Mouse (Mus musculus) heart, adult 2 months (tissue): ENCODE results near the gene Ect2l.

Experiments used
- CTCF ChIP-seq: fragments of 200-600 bp; IDR thresholded peaks from 2 replicates; pipeline ENCODE4 v1.8.1; 2022; ENCODE audit warnings: antibody characterized with exemption, mild to moderate bottlenecking, moderate library complexity
- POLR2A ChIP-seq: fragments of 200-500 bp; IDR thresholded peaks from 2 replicates; pipeline ENCODE4 v1.6.1; 2011; ENCODE audit warnings: mild to moderate bottlenecking, low read depth, low read length, control low read depth; ENCODE audit not compliant: insufficient read depth

DNA sequence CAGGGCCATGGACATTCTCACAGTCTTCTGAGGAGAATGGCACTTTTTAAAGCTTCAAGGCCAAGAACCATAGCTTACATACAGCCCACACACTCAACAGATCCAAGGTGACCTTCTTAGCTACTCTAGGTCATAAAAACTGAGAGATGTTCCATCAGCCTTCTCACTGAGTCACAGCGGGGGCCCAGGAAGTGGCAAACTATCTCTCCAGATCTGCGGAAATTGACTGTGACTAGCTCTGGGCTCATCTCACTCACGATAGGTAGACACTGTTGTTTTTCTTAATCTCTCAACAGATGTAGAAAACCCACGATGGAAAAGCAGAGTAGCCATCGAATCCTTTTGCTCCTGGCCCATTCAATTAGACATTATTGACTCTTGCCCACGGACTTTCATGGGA is 68.5 kb downstream of the Ect2l start:
- no peak for TF ChIP-seq CTCF
- TF ChIP-seq POLR2A: no peak
